Mouse (Mus musculus): ENCODE measurements around the gene Fndc8. TPM values are rescaled to one million over a fixed set of nuclear protein-coding genes. Genes with fewer than 3 reads are reported as not detected.

Fndc8 gene
- total RNA-seq, 2 experiments from 2014 or later, result not detected

DNA sequence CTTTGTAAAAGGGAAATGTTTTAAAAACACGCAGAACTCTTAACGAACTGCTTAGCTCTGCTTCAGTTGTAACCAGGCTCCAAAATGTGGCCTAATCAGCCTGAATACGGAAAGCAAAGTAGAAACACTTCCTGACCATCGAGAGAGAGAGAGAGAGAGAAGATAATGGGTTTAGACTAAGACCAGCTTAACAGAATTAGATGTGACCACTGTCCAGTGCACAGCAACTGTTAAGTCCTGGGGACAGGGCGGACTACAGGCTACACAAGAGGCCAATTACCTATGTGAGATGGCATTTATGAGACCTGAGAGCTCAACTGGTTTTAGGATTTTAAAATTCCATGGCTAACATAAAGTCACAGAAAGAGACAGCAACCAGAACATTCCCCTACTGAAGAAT lies 24.0 kb upstream of the Fndc8 start:
- DNase-seq, result no peak
- intact Hi-C loops (cut with DNase I), result no loop called here

DNA sequence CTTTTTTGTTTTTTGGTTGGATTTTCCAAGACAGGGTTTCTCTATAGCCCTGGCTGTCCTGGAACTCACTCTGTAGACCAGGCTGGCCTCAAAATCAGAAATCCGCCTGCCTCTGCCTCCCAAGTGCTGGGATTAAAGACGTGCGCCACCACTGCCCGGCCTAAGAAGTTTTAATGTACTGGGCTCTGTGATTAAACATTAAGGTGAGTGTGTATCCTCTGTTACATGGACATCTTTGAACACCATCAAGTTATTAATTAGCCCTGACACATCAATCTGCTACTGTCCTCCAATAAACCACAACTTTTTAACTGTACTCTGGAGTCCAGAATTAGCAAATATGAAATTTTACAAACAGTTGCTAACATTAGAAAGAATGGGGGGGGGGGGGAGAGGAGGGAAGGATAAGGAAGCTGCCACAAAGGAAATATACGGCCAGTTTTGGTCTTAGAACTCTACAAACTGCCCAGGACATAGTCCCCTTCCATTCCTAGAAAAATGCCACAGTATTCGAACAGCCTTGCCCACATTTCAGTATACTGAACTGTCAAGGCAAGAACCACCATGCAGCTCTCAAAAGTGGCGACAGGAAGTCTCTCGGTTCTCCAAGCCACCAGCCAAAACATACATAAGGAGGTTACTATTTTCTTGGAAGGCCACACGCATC lies 22.3 kb upstream of the Fndc8 start:
- intact Hi-C loops (cut with DNase I), result loop anchor here (5.0 kb wide), 1 partner anchor 122 kb away; no protein-coding TSS in a partner anchor
- DNase-seq, result no peak

DNA sequence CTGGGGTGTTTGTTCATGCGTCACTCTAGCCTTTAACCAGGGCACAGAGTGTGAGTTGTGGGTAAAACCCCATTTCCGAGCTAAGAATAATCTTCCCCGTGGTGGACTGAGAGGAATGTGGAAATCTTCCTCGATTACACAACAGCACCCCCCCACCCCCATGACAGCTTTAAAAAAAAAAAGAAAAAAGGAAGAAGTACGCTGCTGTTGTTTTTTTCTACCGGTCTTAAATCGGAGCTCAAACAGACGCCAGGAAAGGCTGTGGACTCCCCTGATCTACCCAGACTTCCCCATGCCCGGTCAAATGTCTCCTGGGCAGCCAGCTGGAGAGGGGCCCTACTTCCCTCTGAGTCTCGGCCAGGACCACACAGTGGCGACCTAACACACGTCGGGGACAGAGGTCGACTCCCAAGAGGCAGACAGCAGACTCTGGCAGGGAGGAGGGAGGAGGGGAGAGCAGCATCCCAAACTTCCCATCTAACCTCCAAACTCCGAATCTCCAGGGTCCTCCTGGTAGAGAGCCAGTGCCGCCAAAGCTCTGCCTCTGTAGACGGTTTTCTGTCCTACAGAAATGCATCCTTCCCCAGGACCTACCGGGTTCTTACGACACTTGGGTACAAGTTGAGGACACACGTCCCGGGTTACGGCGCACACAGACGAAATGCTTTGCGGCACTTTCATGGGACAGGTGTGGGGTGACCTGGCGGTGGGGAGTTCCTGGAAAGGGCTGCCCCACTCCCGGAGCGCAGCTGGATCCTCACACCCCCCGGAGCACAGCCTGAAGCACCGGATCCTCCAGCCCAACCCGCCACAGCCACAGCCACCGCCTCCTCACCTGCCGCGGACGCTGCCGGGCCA lies 21.5 kb upstream of the Fndc8 start:
- intact Hi-C loops (cut with DNase I), result loop anchor here (1.0 to 5.0 kb wide), 3 partner anchors 50 to 123 kb away; partner anchors contain the start of genes Cct6b and Zfp830

GRCm38 (mm10) chr11:82871031-82871446 lies 20.9 kb upstream of the Fndc8 start, which contains the start of gene Rffl:
Rffl (minus strand) TSS chr11:82871210.
- peak; percentile 94 to 99 for DNase-seq
- intact Hi-C loops (cut with DNase I), result loop anchor here (1.0 to 5.0 kb wide), 3 partner anchors 51 to 124 kb away; partner anchors contain the start of genes Cct6b and Zfp830

More for the DNA sequence above, 21.5 kb upstream of the Fndc8 start:
- DNase-seq, result peak; percentile 60 to 71

DNA sequence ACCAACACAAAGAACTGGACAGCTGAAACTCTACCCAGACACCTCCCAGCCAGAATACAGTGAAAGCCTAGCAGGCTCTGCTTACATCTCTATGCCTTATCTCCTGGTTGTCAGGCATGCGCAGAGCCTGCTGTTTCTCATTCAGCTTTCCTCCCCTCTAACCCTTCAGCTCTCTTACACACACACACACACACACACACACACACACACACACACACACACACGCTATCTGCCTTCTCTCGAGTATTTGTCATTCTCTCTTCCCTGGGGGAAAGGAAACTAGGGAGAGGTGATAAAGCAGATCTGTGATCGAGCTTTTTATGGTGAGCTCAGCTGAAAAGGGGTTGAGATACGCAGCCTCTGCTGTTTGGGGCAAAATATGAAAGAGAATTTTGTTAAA lies 17.0 kb upstream of the Fndc8 start:
- DNase-seq, result no peak
- intact Hi-C loops (cut with DNase I), result loop anchor here (5.0 kb wide), 1 partner anchor 128 kb away; no protein-coding TSS in a partner anchor

GRCm38 (mm10) chr11:82875631-82876030 lies 16.3 kb upstream of the Fndc8 start:
- no peak for DNase-seq
- intact Hi-C loops (cut with DNase I), result no loop called here

- no peak for DNase-seq
- intact Hi-C loops (cut with DNase I), result no loop called here
Measured at GRCm38 (mm10) chr11:82877726-82878344, 14.1 kb upstream of the Fndc8 start.

DNA sequence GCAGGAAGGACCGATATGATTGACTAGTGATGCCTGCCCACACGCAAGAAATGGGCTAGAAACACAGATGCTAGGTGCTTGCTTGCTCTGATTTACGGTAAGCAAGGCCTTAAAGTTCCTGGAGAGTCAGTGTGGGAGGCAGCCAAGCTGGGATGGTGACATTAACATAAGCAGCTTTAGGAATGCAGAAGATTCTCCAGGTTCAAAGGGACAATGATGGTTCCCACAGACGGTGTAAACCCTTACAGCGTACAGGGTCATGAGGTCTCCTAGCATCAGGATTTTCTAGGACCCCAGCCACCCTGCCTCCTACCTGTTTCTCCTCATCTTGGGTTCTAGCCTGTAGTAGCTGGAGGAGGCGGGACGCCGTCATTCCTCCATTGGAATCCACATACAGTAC lies 8.7 kb upstream of the Fndc8 start:
- no peak for DNase-seq
- intact Hi-C loops (cut with DNase I), result no loop called here

DNA sequence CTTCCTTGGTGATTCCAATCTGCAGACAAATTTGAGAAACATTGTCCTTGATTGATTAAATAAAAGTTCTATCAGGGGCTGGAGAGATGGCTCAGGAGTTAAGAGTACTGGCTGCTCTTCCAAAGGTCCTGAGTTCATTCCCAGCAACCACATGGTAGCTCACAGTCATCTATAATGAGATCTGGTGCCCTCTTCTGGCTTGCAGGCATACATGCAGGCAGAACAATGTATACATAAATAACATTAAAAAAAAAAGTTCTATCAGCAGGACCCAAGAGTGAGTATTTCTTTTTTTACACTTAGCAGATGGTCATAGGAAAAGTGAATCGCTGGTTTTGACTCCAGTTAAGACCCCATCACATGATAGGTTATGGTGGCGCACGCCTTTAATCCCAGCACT lies 5.4 kb upstream of the Fndc8 start:
- no peak for DNase-seq
- intact Hi-C loops (cut with DNase I), result no loop called here

DNA sequence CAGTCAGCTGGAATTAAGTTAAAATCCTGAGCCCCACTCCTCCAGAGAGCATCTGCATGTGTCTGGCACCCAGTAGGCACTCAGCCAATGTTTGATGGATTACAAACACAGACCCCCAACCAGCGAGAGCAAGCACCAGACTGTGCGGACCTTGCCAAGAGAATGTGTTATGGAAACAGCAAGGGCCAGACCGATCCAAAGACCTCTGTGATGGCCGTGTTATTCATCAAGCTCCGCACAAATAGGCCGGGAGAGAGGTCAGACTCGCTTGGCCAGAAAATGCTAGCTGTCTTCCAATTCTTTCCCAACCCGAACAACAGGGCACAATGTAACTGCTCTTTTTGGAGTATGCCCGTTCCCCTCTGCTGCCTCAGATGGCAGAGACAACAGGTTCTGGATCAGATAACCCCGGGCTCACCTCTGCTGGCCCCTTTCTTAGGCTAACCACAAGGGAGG lies 3.4 kb upstream of the Fndc8 start:
- no peak for DNase-seq
- intact Hi-C loops (cut with DNase I), result no loop called here

GRCm38 (mm10) chr11:82889524-82890341 lies 2.2 kb upstream of the Fndc8 start:
- intact Hi-C loops (cut with DNase I), result loop anchor here (1.0 to 2.0 kb wide), 4 partner anchors 71 to 654 kb away; no protein-coding TSS in a partner anchor
- DNase-seq, result no peak

DNA sequence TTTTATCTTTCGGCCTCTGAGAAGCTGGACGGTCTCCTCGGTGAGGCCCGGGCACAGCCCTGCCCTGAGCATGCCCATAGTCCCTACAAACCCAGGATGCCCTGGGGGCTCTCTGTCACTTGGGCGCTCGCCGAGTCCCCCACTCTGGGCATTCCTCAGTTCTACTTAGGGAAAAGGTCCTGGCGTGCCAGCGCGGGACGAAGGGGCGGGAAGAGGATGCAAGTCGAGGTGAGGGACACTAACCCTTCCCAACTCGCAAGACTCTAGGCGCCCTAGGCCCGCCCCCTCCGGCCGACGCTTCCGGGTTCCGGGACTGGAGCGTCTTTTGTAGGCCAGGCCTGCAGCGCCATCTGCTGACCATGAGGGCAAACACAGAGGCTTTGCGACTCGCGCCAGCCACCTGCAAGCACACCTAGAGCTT lies 1.6 kb upstream of the Fndc8 start, which contains the start of gene Rad51d:
Gene Rad51d (minus strand): TSS at position 273 of the 421 bp plus-strand sequence.
- peak; percentile 93 to 95 for DNase-seq
- intact Hi-C loops (cut with DNase I), result loop anchor here (1.0 to 2.0 kb wide), 4 partner anchors 72 to 655 kb away; no protein-coding TSS in a partner anchor

DNA sequence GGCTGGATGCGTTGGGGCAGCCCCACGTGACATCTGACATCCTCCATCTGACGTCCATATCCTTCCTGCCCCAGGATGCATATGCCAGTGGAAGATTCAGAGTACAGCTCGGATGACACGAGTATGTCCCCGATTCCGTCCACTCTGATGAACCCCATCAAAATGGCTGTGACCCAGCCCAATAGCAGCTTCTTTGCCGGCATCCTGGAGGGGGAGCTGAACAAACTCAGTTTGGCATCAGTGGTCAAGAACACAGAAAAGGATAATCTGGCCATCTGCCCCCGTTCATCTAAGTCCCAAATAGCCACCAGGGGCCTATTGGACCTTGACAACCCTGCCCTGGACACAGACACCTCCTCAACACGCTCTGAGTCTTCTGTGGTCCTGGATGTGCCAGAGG lies 5.6 kb downstream of the Fndc8 start:
- intact Hi-C loops (cut with DNase I), result no loop called here
- DNase-seq, result no peak

- no peak for DNase-seq
- intact Hi-C loops (cut with DNase I), result no loop called here
Measured at GRCm38 (mm10) chr11:82899720-82900119, 7.8 kb downstream of the Fndc8 start.

- DNase-seq, result no peak
- intact Hi-C loops (cut with DNase I), result no loop called here
Measured at GRCm38 (mm10) chr11:82901606-82902310, 9.8 kb downstream of the Fndc8 start.

GRCm38 (mm10) chr11:82904952-82905351 lies 13.0 kb downstream of the Fndc8 start:
- no peak for DNase-seq
- intact Hi-C loops (cut with DNase I), result no loop called here

GRCm38 (mm10) chr11:82905816-82906215 lies 13.9 kb downstream of the Fndc8 start:
- no peak for DNase-seq
- intact Hi-C loops (cut with DNase I), result no loop called here

- DNase-seq, result peak; percentile 94 to 98
- intact Hi-C loops (cut with DNase I), result no loop called here
Measured at GRCm38 (mm10) chr11:82907651-82908607, 16.0 kb downstream of the Fndc8 start, which contains the start of gene Nle1. Nle1 (minus strand) TSS chr11:82908411.

Data from heart, postnatal 36 days (tissue).